Mouse (Mus musculus): ENCODE data around the gene Zbtb17.
A peak's percentile ranks its signal among the peaks of the same experiment; 100 is the strongest.

GRCm38 (mm10) chr4:141466289-141466795, 21.9 kb downstream of the Zbtb17 start:
- peak; percentile 22 for TF ChIP-seq POLR2A (IDR thresholded peaks at IDR 0.05; ENCODE audit: insufficient read length, low read depth)
- TF ChIP-seq CEBPB (IDR thresholded peaks at IDR 0.05; ENCODE audit: insufficient read depth, poor library complexity, severe bottlenecking): no peak
- no peak for TF ChIP-seq POLR2AphosphoS2 (IDR thresholded peaks at IDR 0.05; ENCODE audit: insufficient read length, low read depth)
- no peak for TF ChIP-seq E2F4 (IDR thresholded peaks at IDR 0.05; ENCODE audit: insufficient read depth)
- no peak for TF ChIP-seq TCF12 (IDR thresholded peaks at IDR 0.05; ENCODE audit: insufficient read depth, poor library complexity, severe bottlenecking)
- TF ChIP-seq USF1 (IDR thresholded peaks at IDR 0.05; ENCODE audit: low read depth): no peak
- no peak for TF ChIP-seq MAX (IDR thresholded peaks at IDR 0.05; ENCODE audit: low read depth)
